Mouse (Mus musculus) cerebellum, adult 2 months (tissue): ENCODE measurements around the gene Anapc11.

ENCODE experiments used
- CTCF ChIP-seq: fragments of 200-500 bp; IDR thresholded peaks from 2 replicates; pipeline ENCODE4 v1.5.1; 2011; ENCODE audit warnings: low read depth, mild to moderate bottlenecking, control low read depth, low read length, moderate library complexity, borderline replicate concordance; ENCODE audit not compliant: insufficient read depth
- POLR2A ChIP-seq: fragments of 200-500 bp; IDR thresholded peaks from 2 replicates; pipeline ENCODE4 v1.6.1; 2011; ENCODE audit warnings: low read length, control low read depth, borderline replicate concordance; ENCODE audit not compliant: insufficient read depth

DNA sequence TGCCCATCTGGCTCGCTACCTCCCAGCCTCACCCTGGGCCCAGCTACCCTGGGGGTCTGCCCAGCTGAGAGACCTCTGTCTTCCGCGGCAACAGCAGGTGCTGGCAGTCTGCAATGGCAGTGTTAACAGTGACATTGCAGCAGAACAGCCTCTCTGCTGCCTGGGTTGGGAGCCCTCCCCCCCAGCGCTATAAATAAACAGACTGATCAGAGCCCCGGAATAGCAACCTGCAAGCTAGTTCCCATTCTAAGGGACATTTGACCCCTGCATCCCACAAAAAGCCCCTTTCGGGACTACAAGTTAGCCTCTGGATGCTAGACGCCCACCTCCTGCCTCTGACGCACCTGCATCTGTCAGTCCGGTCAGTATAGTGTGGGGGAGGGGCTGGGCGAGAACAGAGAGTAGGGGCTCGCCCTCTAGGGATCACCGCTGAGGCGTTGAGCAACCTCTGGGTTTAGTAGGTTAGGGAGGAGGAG is 49.8 kb downstream of the Anapc11 start, which contains the start of gene Myadml2:
- no peak for TF ChIP-seq POLR2A
- no peak for TF ChIP-seq CTCF
